Mouse (Mus musculus) megakaryocyte-erythroid progenitor cell, adult 5-6 weeks (primary cell): ENCODE measurements at regions not wholly inside any gene's neighbourhood (a gene's known extent, or its start where the extent isn't known, plus 50 kb on each side); places are given as distances from the start of the nearest gene placed in this dataset.

ENCODE experiments used
- ATAC-seq: replicated peaks from 2 replicates; pipeline ENCODE4 v1.8.0; 2016; ENCODE audit warnings: mild to moderate bottlenecking, inconsistent platforms; ENCODE audit not compliant: severe bottlenecking, poor library complexity, low FRiP score, low TSS enrichment

DNA sequence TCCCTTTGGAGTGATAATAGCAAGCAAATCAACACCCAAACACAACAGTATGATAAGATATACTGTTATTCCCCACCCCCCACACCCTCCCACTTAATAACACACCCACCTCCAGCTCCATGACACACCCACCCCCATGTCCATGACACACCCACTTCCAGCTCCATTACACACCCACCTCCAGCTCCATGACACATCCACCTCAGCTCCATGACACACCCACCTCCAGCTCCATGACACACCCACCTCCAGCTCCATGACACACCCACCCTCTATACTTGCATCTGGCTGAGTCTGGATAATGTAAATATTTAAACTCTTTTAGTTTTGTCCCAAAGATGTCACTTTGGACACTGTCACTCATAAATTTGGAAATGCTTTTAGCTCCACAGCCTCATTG is 129.5 kb downstream of the Cmpk2 start:
- no peak for ATAC-seq

DNA sequence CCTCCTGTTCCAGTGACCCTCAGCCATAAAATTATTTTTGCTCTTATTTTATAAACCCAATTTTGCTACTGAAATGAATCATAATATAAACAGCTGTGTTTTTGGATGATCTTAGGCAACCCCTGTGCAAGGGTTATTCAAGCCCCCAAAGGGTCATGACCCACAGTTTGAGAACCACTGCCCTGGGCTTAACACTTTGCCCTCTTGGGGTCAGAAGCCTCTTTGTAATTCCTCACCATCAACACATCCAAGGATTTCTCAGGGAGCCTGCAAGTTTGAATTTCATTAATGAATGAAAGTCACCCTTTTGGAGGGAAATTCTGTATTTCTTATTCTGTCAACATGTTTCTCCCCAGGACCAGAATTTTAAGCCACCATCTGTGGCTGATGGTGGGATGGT is 123.1 kb downstream of the Cmpk2 start:
- no peak for ATAC-seq

DNA sequence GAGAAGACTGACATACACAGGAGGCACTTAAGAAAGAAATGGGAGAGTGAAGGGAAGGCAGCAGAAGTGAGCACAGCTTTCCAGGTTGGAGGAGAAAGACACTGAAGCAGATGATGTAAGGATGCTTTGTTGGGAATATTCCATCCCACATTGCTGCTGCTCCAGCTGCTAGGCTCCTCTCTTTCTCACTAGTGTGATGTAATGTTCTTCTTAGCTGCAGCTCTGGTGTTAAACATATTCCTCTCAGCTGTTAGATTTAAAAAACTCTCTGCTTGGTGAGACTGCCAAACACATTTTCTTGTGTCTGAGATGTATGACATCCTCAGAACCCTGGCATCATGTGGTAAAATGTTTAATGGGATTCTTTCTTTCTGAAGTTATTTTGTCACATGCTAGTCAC is 120.1 kb downstream of the Cmpk2 start:
- no peak for ATAC-seq

DNA sequence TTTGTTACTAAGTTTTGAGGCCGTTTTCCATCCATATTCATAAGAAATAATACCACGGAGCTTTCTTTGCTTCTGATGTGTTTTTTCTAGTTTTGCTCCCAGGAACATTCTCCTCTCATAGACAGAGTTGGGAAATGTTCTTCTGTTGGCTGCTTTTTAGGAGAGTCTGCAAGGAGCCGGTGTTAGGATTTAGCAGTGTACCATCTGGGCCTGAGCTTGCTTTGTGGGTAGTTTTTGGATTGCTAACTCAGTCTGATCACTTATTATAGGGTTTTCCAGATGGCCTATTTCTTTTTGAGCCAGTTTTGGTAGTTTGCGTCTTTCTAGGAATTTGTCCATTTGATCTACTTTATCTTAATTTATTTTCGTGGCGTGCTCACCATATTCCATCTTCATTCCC is 108.4 kb downstream of the Cmpk2 start:
- no peak for ATAC-seq

DNA sequence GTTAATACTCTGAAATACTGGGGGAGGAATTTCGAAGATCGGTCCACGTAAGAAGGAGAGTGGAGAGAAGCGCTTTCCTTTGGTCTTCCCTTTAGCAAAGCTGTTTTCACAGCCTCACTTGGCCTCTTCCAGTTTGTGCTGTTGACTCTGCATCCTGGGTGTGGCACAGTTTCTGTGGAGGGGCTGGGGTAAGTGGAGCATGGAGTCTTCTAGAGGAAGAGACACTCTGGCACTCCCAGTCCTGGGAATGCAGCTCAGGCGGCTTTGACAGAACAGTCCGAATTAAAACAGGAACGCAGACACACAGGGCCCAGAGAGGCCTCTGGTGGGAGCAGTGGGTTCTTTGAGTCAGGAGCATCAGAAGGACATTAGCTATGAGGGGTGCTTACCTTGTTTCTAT is 102.6 kb downstream of the Cmpk2 start:
- no peak for ATAC-seq

DNA sequence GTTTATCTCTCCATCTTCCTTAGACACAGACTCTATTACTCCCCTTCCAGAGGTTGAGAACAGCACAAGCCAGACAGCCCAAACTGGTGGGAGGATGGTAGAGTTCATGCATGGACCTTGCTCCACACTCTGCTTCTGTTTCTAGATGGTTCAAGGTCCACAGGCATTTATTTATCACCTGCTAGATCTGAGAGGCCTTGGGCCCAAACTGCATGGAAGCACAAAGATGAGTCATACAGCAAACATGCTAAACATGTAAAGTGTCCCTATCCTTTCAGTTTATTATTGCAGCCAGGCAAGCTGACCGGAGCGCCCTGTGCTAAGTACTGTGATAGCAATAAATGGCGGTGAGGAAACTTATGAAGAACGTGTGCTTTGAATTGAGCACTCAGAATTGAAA is 98.4 kb downstream of the Cmpk2 start:
- ATAC-seq, result no peak

DNA sequence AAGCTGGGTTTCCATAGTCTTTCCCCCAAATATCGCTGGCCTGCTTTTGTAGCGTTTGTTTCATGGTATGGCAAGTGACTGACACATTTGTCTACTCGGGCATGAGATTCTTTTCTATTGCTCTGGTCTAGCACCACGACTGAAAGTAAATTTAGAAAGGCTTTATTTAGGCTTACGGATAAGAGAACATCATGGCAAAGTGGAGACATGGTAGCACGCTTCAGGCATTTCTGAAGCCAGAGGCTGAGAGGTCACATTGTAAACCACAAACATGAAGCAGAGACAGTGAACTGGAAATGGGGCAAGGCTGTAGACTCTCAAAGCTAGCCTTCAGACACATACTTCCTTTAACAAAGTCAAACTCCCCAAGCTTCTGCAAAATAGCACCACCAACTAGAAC is 93.9 kb downstream of the Cmpk2 start:
- ATAC-seq, result no peak

DNA sequence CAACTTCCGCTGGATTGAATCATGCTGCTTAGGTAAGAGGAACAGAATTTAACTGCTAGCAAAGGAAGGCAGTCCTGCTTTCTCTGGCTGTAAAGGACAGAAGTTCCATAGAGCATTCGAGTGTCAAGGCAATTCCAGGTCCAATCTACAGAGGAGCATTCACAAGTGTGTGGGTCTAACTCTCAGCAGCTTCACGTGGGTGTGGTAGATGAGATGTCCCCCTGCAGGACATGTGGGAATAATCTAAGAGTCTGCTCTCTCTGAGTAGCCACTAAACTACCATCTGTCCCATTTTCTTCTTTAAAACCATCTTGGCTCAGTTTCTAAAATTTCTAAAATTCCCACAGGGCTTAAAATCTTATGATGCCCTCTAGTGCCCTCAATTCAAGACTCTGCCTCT is 90.6 kb downstream of the Cmpk2 start:
- ATAC-seq, result no peak

DNA sequence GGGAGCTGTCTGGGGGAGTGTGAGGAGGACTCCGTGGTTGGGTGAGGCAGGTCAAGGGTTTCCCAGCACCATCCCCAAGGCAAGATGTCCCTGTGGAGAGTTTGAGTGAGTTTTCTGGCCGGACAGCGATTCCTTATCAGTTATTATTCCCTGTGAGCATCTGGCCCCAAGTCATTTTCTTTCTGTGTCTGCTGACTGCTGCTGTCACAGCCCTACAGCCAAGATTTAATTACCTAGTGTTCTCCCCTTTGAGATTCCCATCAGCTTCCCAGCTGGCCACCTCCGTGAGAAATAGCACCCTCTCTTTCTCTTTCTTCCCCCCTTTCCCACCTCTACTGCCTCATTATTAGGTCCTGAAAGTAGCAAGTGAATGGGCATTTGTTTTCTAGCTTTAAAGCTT is 88.4 kb downstream of the Cmpk2 start:
- no peak for ATAC-seq

DNA sequence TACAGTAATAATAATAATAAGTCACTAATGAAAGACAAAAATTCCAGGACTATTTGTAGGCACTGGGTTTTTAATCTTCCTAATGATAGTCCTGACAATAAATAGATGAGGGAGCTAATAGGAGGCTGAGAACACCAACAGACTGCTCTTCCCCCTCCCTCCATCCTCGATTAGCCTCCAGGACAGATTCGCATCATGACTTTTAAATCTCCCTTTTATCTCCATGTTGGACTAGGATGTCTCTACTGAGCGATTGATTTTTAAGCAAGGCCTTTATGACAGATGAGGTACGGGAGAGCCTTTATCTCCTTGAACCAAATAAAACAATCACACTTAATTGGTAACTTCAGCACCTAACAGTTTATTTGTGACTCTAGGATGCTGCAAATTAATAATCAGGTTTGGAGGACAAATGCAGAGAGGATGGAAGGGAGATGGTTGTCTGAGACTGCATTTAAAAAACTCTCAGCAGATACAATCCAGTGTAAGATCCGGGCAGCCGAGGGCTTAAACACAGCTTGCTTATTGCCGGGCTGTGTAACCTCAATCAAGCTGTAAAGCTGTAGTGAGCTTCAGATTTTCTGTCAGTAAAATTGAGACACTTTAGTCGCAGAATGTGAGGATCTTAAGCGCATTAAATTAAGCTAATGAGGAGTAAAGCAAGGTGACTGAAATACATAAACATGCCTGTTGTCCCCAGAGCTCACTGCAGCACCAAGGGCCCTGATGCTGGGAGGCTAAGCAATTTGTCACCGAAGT is 82.3 kb downstream of the Cmpk2 start:
- no peak for ATAC-seq

DNA sequence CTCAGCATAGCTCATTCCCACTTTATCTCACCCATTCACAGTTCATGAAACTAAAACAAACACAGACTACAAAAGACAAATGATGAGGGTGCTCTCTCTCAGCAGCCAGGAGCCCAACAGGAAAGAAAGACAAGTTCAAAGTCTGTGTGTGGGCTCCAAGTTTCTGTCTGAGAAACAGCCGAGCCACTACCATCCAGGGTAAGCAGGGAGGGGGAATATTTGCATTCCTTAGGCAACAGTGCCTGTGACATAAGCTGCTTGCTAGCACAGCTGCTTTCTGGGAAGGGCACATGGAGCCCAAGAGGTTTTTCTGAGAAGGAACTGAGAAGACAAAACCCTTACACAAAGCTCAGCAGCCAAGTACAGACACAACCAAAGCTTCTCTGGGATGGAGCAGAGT is 78.5 kb downstream of the Cmpk2 start:
- ATAC-seq, result no peak

DNA sequence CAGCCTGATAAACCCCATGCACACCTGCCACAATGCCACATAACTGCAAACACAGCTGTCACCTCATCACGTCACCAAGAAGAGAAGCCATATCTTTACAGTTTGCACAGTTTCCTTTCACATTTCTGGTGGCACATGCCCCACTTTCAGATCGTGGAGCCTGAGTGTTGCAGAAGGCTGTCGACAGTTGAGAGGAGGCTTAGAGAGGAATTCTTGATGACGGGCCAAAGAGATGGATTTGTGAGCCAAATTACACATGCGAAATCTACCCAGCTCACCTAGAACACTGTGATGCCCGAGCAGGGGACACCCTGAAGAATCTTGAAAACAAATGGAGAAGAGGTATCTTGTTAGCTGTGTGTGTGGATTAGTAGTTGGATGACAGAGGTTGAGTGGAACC is 77.4 kb downstream of the Cmpk2 start:
- ATAC-seq, result no peak

DNA sequence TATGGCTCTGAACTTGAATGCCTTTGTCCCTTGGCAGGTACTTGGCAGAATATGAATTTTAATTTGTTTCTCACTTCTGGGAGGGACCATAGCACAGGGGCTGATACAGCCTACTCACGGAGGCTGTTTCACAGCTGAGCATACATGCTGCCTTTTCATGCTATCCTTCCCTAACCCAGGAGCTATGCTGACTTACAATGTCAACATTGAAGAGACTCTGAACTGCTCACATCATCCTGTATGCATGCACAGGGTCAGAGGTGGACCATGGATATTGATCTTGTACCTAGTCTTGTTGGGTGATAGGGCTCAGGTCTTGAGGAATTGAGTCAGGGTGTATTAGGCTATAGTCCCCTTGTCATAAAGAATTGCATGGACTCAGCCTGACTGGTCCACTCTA is 74.5 kb downstream of the Cmpk2 start:
- no peak for ATAC-seq

DNA sequence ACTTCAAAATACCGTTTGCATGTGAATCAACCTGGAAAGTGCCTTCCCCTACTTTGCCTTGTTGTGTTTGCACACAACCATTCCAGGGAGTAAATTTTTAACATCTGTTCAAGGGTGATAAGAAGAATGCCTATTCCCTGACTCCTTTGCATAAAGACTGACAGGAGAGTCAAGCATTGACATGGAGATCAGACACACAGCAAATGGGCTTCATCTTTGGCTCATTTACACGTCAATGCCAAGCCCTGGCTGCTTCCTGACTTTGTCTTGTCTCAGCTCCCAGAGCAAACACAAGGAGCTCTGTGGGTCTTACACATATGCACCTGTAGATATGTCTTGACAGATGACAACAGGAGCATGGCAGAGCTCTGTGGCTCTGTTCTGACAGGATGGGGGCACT is 73.4 kb downstream of the Cmpk2 start:
- no peak for ATAC-seq

DNA sequence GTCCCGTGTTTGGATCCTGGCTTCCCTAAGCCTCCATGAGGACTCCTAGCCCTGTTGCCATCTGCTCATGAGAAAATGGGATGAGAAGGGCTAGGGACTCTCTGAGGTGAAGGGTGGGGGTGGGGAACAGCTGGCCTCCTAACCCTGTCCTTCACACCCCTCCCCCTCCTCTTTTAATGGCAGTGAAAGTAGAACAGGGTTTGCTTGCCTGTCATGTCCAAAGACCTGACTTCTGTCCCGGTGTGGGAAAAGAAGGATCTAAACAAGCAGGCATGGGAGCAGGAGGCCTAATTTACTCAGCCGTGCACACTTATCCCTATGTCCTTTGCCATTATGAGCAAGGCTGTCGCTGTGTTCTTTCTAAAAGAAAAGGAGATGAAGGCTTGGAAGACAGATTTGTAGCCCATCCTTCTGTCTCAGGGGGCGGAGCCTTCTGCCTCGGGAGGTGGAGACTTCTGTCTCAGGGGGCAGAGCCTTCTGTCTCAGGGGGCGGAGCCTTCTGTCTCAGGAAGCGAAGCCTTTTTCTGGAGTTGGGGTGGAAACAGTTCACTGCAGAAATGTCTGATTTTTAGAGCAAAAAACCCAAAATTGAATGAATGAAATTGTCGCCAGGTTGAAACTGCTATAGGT is 66.4 kb downstream of the Cmpk2 start:
- ATAC-seq, result no peak

DNA sequence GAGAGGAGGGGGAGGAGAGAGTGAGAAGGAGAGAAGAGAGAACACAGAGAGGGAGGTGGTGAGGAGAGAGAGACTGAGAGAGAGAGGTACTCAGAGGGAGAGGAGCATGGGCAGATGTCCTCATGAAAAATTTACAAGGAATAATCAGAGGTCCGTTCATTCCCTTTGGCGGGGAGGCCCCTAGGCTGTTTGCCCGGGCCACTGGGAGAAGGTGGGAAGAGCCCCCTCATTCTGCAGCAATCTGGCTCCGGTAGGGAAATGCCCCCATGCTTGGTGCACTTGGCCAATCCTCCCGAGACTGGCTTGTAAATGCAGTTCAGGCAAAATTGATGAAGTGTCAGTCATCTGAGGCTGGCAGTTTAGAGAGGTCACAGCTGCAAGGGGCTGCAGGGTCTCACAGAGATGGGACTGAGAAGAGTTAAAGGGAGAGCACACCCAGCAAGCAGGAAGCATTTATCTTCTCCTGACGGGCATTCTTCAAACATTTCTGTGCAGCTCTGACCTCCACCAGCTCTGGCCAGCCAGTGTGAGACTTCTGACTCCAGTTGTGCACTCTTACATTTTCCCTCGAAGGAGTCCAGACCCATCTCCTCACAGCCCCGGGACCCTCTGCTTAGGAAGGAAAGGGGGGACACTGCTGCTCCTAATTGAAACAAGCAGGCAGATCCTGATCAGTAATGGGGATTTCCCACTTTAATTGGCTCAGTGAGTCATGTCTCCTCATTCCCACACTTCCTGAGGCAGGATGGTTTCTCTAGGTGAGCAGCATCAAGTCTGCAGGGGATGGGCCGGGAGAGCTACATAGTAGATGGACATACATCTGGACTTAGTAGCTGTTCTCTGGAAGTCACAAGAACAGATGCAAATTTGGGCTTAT is 65.5 kb downstream of the Cmpk2 start:
- no peak for ATAC-seq

DNA sequence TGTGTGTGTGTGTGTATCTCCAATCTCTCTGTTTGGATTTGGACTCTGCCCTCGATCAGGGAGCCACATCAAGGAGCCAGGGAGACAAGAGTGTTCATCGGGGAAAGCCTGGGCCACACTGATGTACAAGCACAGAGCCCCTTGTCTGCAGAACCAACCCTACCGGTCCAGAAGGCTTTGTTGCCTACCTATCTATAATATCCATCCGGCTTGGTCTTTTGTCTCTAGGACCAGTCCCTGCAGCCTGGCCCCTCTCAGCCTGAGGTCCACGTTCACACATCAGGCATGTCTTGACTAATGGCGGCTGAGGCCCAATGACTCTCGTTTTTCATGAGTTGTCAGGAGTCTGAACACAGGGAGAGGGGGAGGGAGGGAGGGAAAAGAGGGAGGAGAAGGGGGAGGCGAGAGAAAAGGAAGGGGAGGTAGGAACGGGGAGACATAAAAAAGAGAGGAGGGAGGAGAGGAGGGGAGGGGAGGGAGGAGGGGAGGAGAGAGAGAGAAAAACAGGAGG is 64.7 kb downstream of the Cmpk2 start:
- ATAC-seq, result no peak

DNA sequence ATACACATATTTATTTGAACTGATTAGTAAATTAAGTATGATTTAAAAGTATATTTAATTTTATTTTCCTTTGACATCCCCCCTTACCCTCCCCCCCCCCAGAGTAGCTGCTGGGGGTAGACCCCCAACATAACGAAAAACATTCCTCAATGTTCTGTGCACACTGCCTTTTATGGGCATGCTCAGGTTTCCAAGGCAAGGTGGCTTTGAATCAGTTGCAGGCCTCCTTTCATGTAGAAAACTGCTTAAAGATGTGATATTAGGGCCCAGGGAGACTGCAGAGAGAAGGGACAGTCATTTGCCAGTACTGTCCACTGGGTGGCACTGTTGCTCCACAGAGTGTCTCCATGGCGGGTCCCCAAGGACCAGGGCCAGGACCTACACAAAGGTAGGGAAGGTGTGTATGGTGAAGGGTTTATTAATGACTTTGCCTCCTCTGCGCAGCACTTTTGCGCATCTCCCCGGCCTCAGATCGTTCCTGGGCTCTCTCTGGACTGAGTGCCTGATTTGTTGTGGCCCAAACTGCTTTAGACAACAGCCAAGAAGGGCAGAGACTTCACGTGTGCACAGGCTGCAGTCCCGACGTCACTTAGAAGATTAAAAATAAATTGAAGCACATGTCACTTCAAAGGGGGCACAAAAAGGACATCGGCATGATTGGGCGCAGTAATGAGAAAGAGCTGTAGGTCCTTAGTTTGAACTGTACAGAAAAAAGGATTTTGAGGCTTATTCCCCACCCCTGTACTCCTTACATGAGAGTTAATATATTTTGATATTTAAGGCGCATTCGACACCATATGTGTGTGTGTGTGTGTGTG is 64.0 kb downstream of the Cmpk2 start:
- ATAC-seq, result peak; percentile 91

DNA sequence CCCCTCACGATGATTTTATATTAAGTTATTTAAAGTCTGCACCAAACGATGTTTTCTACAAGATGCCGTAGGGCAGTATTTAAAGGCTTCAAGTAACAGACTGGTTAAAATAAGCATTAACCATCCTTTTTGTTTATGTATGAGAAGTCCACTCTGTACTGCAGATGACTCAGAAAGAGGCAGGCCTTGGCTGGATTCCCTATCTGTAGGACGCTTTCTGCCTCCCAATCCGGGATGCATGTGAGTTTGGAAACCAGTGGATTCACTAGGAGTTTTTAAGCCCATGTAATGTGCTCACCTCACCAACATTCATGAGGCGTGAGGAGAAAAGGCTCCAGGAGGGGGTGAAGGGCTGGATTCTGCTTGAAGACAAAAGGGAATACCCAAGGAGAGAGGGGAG is 63.1 kb downstream of the Cmpk2 start:
- no peak for ATAC-seq
